Mouse (Mus musculus): Measurements from ENCODE around the gene Fkbpl. TPM values are rescaled to one million over a fixed set of nuclear protein-coding genes. Genes with fewer than 3 reads are reported as not detected.

Fkbpl gene
- total and polyA plus RNA-seq, 3 experiments: 6.4 to 7.0 TPM; not detected in 1

- TF ChIP-seq GATA1 (IDR thresholded peaks at IDR 0.05; ENCODE audit: low read depth, low read length) (no peak), ZKSCAN1 (IDR thresholded peaks at IDR 0.05; ENCODE audit: low read depth, low read length) (no peak), KAT2A (conservative IDR thresholded peaks at IDR 0.05; ENCODE audit: low read depth, low read length) (no peak), SMC3 (IDR thresholded peaks at IDR 0.05; ENCODE audit: low read depth, low read length) (no peak), TCF12 (IDR thresholded peaks at IDR 0.05; ENCODE audit: low read depth, low read length) (no peak), TBP (IDR thresholded peaks at IDR 0.05; ENCODE audit: low read depth, low read length) (no peak), ZNF384 (IDR thresholded peaks at IDR 0.05; ENCODE audit: low read depth, low read length) (no peak), CTCF (IDR thresholded peaks at IDR 0.05 in 2 of 3, conservative IDR thresholded peaks at IDR 0.05 in 1 of 3; ENCODE audit: control insufficient read depth in 1 of 3, insufficient read depth in 1 of 3, low read depth in 2 of 3, low read length in 3 of 3, poor library complexity in 1 of 3, severe bottlenecking in 1 of 3) (no peak), MXI1 (IDR thresholded peaks at IDR 0.05; ENCODE audit: low read depth, low read length) (no peak), MYC (IDR thresholded peaks at IDR 0.05; ENCODE audit: low read depth, low read length) (no peak), USF2 (IDR thresholded peaks at IDR 0.05; ENCODE audit: borderline replicate concordance in 1 of 2, insufficient read depth in 1 of 2, low read depth in 1 of 2, low read length in 2 of 2) (no peak), MAX (IDR thresholded peaks at IDR 0.05; ENCODE audit: low read length) (no peak), CHD1 (IDR thresholded peaks at IDR 0.05; ENCODE audit: low read depth, low read length) (no peak), POLR2A (IDR thresholded peaks at IDR 0.05; ENCODE audit: control insufficient read depth in 1 of 2, insufficient read depth in 1 of 2, low read depth in 1 of 2, low read length in 2 of 2, poor library complexity in 1 of 2) (no peak)
- no peaks in the 10 kb centered on the region for H3K9me3 ChIP-seq (replicated peaks; ENCODE audit: insufficient read depth, low read length)
- H3K27me3 ChIP-seq (ENCODE audit: control insufficient read depth in 1 of 2, insufficient read depth in 2 of 2, low read length in 2 of 2): no peaks in the 10 kb centered on the region
- DNase-seq (ENCODE audit: low read depth, low spot score): no peak
- H3K79me2 ChIP-seq (ENCODE audit: control insufficient read depth, insufficient read depth, low read length, poor library complexity): peaks cover 6% of the 10 kb centered on the region
- peaks cover 0 to 6% of the 10 kb centered on the region in 2 experiments; a peak in 1 of 4 replicates for H3K4me1 ChIP-seq (ENCODE audit: control insufficient read depth in 1 of 2, insufficient read depth in 2 of 2, low read length in 2 of 2)
- H3K36me3 ChIP-seq (ENCODE audit: control insufficient read depth in 1 of 2, insufficient read depth in 2 of 2, low read length in 2 of 2): peaks cover 0 to 3% of the 10 kb centered on the region in 2 experiments; a peak in 2 of 4 replicates
- H3K4me3 ChIP-seq (ENCODE audit: control insufficient read depth in 1 of 2, insufficient read depth in 1 of 2, low read depth in 2 of 2, low read length in 2 of 2): no peak overlapping the region
- H3K27ac ChIP-seq (ENCODE audit: control insufficient read depth, low read depth, low read length): no peak overlapping the region
- H3K9ac ChIP-seq (ENCODE audit: control insufficient read depth, low read depth, low read length, poor library complexity, severe bottlenecking): no peak overlapping the region
Measured at GRCm38 (mm10) chr17:34652985-34653384, 8.4 kb downstream of the Fkbpl start.

- no peaks in the 10 kb centered on the region for H3K9me3 ChIP-seq (replicated peaks; ENCODE audit: insufficient read depth, low read length)
- no peaks in the 10 kb centered on the region for H3K79me2 ChIP-seq (ENCODE audit: control insufficient read depth, insufficient read depth, low read length, poor library complexity)
- no peak overlapping the region for H3K27ac ChIP-seq (ENCODE audit: control insufficient read depth, low read depth, low read length)
- DNase-seq (ENCODE audit: low read depth, low spot score): peak; percentile 79
- TF ChIP-seq MYC (IDR thresholded peaks at IDR 0.05; ENCODE audit: low read depth, low read length) (no peak), RAD21 (IDR thresholded peaks at IDR 0.05; ENCODE audit: low read depth, low read length) (peak; percentile 25), CTCF (IDR thresholded peaks at IDR 0.05 in 2 of 3, conservative IDR thresholded peaks at IDR 0.05 in 1 of 3; ENCODE audit: control insufficient read depth in 1 of 3, insufficient read depth in 1 of 3, low read depth in 2 of 3, low read length in 3 of 3, poor library complexity in 1 of 3, severe bottlenecking in 1 of 3) (peak; percentile 71 to 74 (median 71)), ETS1 (IDR thresholded peaks at IDR 0.05; ENCODE audit: low read depth, low read length) (no peak), E2F4 (IDR thresholded peaks at IDR 0.05; ENCODE audit: borderline replicate concordance, low read depth, low read length) (no peak), SMC3 (IDR thresholded peaks at IDR 0.05; ENCODE audit: low read depth, low read length) (peak; percentile 58), ELF1 (IDR thresholded peaks at IDR 0.05; ENCODE audit: low read depth, low read length) (no peak), MAX (IDR thresholded peaks at IDR 0.05; ENCODE audit: low read length) (no peak)
- H3K4me1 ChIP-seq (ENCODE audit: control insufficient read depth in 1 of 2, insufficient read depth in 2 of 2, low read length in 2 of 2): no peaks in the 10 kb centered on the region
- H3K27me3 ChIP-seq (ENCODE audit: control insufficient read depth in 1 of 2, insufficient read depth in 2 of 2, low read length in 2 of 2): no peaks in the 10 kb centered on the region
- H3K9ac ChIP-seq (ENCODE audit: control insufficient read depth, low read depth, low read length, poor library complexity, severe bottlenecking): no peak overlapping the region
- H3K4me3 ChIP-seq (ENCODE audit: control insufficient read depth in 1 of 2, insufficient read depth in 1 of 2, low read depth in 2 of 2, low read length in 2 of 2): no peak overlapping the region
- H3K36me3 ChIP-seq (ENCODE audit: control insufficient read depth in 1 of 2, insufficient read depth in 2 of 2, low read length in 2 of 2): no peaks in the 10 kb centered on the region
Measured at GRCm38 (mm10) chr17:34653746-34654285, 9.3 kb downstream of the Fkbpl start.
